Mouse (Mus musculus) small intestine, adult 2 months (tissue): ENCODE measurements around the gene Cc2d1b. TPM values are rescaled to one million over a fixed set of nuclear protein-coding genes. Genes with fewer than 3 reads are reported as not detected.

Source experiments
- H3K27ac ChIP-seq: fragments of 200-500 bp; 2 replicates; pipeline ENCODE4 v1.5.1; 2012; ENCODE audit warnings: low read depth, low read length, control low read depth, inconsistent platforms; ENCODE audit not compliant: insufficient read depth
- H3K27me3 ChIP-seq: fragments of 200-500 bp; 2 replicates; pipeline ENCODE4 v1.6.1; 2012; ENCODE audit warnings: mild to moderate bottlenecking, moderate library complexity, low read length, inconsistent platforms; ENCODE audit not compliant: control insufficient read depth, insufficient read depth
- H3K36me3 ChIP-seq: fragments of 200-500 bp; 2 replicates; pipeline ENCODE4 v1.6.1; 2012; ENCODE audit warnings: mild to moderate bottlenecking, low read length, control low read depth, inconsistent platforms; ENCODE audit not compliant: control insufficient read depth, insufficient read depth
- H3K4me1 ChIP-seq: fragments of 200-500 bp; 2 replicates; pipeline ENCODE4 v1.6.1; 2012; ENCODE audit warnings: low read length, inconsistent platforms, mixed read lengths; ENCODE audit not compliant: control insufficient read depth, insufficient read depth, insufficient read length
- H3K4me3 ChIP-seq: fragments of 200-500 bp; 2 replicates; pipeline ENCODE4 v1.5.1; 2012; ENCODE audit warnings: low read depth, mild to moderate bottlenecking, control low read depth, inconsistent platforms, low read length, moderate library complexity
- CTCF ChIP-seq: fragments of 200-500 bp; IDR thresholded peaks from 2 replicates; pipeline ENCODE4 v1.5.1; 2012; ENCODE audit warnings: low read depth, mild to moderate bottlenecking, control low read depth, inconsistent platforms, low read length, moderate library complexity, mixed read lengths; ENCODE audit not compliant: insufficient replicate concordance, insufficient read length; ENCODE audit errors: extremely low read depth
- POLR2A ChIP-seq: fragments of 200-500 bp; IDR thresholded peaks from 2 replicates; pipeline ENCODE4 v1.6.1; 2012; ENCODE audit warnings: low read depth, mild to moderate bottlenecking, control low read depth, inconsistent platforms, low read length, moderate library complexity
- WGBS: fragments of 180-500 bp; shearing (Covaris S2); methylation state at CpG from one replicate; pipeline ENCODE4 v1.1.7; 2018; 5-methylcytosine and 5-hydroxymethylcytosine counted together
- polyA plus RNA-seq: library from polyadenylated mRNA; depleted of rRNA; stranded (reverse); fragments of >200 nt; gene quantifications from 2 replicates; pipeline ENCODE4 v1.2.3, GENCODE M21; 2012; rRNA removed

Cc2d1b gene
- polyA plus RNA-seq, 1 experiment: 20.5 TPM

DNA sequence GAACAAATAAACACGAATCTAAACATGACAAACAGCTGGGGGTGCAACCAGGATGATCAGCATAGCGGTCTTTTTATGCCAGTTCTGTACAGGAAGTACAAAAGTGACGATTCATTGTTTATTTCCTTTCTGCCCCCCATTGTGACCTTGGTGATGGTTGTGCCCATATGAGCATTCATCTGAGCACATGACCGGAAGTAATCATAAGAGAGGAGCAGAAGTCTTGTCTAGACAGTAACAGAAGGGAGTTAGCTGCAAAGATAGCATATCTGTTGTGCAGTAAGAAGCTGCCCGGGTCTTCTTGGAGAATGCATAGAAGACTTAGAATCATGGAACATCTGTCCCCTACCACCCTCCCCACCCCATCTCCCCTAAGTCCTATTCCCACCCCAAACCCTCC is 19.0 kb downstream of the Cc2d1b start:
- Histone ChIP-seq H3K36me3 (peaks cover 27% of the 10 kb centered on the region), H3K4me3 (no peak overlapping the region), H3K27ac (no peak overlapping the region), H3K4me1 (peaks cover 6% of the 10 kb centered on the region; the same call in 1 of the 2 replicates), H3K27me3 (no peaks in the 10 kb centered on the region)
- 70% methylated on average over 5 of the region's 5 CpGs for WGBS
- TF ChIP-seq POLR2A: no peak
- no peak for TF ChIP-seq CTCF

DNA sequence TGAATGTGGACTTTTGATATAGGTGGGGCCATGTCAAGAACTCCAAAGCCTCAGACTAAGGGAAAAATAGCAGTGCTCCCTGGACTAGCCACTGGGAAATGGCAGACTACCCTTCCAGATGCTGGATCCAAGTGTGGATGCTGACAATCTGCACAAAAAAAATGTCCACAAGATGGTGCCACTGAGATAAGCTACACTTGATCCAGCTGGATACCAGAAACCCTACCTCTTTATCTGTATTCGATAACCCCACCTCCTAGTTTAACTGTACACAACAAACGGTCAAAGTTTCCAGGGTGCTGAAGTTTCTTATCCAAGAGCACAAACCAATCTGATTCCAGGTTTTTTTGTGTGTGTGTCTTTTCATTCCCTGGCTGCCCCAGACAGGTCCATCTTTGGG is 44.7 kb downstream of the Cc2d1b start:
- 16% methylated on average over 2 of the region's 2 CpGs for WGBS
- TF ChIP-seq CTCF (no peak), POLR2A (no peak)
- no peak overlapping the region for H3K4me3 ChIP-seq
- peaks cover 13% of the 10 kb centered on the region for H3K36me3 ChIP-seq
- no peak overlapping the region for H3K27ac ChIP-seq
- no peaks in the 10 kb centered on the region for H3K27me3 ChIP-seq
- H3K4me1 ChIP-seq: no peaks in the 10 kb centered on the region

Other genes starting within 250 kb of the Cc2d1b start
- gene Shisal2a, start 236.6 kb upstream of the Cc2d1b start, polyA plus RNA-seq: 0.20 TPM in 1 of 2 replicates, not detected in the other
- gene Gpx7, start 213.0 kb upstream of the Cc2d1b start, polyA plus RNA-seq: 2.4 and 3.4 TPM in 2 replicates
- gene Tut4, start 160.5 kb upstream of the Cc2d1b start, polyA plus RNA-seq: 4.0 and 21.1 TPM in 2 replicates
- gene Prpf38a, start 40.6 kb upstream of the Cc2d1b start, polyA plus RNA-seq: 1.1 and 1.4 TPM in 2 replicates
- 0.15 and 0.41 TPM in 2 replicates for gene Orc1, start 40.5 kb upstream of the Cc2d1b start, polyA plus RNA-seq
- 0.08 and 0.27 TPM in 2 replicates for gene 3110021N24Rik, start 99.7 kb downstream of the Cc2d1b start, polyA plus RNA-seq
- 1.7 and 3.2 TPM in 2 replicates for gene Zfyve9, start 160.9 kb downstream of the Cc2d1b start, polyA plus RNA-seq
- 2.3 and 3.2 TPM in 2 replicates for gene Btf3l4, start 213.7 kb downstream of the Cc2d1b start, polyA plus RNA-seq
- 2.9 and 4.0 TPM in 2 replicates for gene Txndc12, start 214.7 kb downstream of the Cc2d1b start, polyA plus RNA-seq
- 22.0 and 24.1 TPM in 2 replicates for gene Kti12, start 227.8 kb downstream of the Cc2d1b start, polyA plus RNA-seq
- gene A730015C16Rik, start 228.7 kb downstream of the Cc2d1b start, polyA plus RNA-seq: 0.13 and 0.15 TPM in 2 replicates